Mouse (Mus musculus) spleen, adult 2 months (tissue): ENCODE data around the gene Hist1h4h.
"Not testable (repeated sequence)": the region's sequence is repeated elsewhere in the genome, so short reads cannot be mapped to it uniquely, and the experiment has no call there.

Source experiments
- CTCF ChIP-seq: fragments of 200-500 bp; IDR thresholded peaks from 2 replicates; pipeline ENCODE4 v1.5.1; 2011; ENCODE audit warnings: mild to moderate bottlenecking, inconsistent platforms; ENCODE audit not compliant: insufficient read depth, insufficient read length, insufficient replicate concordance; ENCODE audit errors: extremely low read depth
- POLR2A ChIP-seq: fragments of 200-500 bp; IDR thresholded peaks from 2 replicates; pipeline ENCODE4 v1.6.1; 2011; ENCODE audit warnings: low read depth, low read length, inconsistent platforms

DNA sequence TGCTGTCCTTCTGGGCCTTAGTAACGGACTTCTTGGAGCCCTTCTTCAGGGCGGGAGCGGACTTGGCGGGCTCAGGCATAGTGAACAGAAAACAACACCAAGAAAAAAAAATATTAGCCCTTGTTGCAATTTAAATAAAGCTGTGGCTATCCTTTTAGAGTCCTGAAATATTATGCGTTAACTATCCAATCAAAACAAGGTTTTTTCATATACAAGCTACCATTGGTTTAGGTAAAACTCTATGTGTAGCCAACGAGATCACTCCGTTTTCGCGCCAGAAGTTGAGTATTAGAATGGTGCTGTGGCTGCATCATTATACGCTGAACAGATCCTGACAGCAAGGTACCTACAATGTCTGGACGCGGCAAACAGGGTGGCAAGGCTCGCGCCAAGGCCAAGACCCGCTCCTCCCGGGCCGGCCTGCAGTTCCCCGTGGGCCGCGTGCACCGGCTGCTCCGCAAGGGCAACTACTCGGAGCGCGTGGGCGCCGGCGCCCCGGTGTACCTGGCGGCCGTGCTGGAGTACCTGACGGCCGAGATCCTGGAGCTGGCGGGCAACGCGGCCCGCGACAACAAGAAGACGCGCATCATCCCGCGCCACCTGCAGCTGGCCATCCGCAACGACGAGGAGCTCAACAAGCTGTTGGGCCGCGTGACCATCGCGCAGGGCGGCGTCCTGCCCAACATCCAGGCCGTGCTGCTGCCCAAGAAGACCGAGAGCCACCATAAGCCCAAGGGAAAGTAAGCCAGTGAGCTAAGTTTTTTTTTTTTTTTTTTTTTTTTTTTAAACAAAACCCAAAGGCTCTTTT lies 2.9 kb downstream of the Hist1h4h start, which contains the start of gene Hist1h2af:
- not testable (repeated sequence) for TF ChIP-seq CTCF, POLR2A
